Mouse (Mus musculus): ENCODE data around the gene Amigo1. TPM values are rescaled to one million over a fixed set of nuclear protein-coding genes. Genes with fewer than 3 reads are reported as not detected.

Gene Amigo1
- polyA plus RNA-seq (2015; fragmentation: Nextera tagmentation; extraction: Ambion mirVana) = 2.6 and 2.8 TPM in 2 replicates

DNA sequence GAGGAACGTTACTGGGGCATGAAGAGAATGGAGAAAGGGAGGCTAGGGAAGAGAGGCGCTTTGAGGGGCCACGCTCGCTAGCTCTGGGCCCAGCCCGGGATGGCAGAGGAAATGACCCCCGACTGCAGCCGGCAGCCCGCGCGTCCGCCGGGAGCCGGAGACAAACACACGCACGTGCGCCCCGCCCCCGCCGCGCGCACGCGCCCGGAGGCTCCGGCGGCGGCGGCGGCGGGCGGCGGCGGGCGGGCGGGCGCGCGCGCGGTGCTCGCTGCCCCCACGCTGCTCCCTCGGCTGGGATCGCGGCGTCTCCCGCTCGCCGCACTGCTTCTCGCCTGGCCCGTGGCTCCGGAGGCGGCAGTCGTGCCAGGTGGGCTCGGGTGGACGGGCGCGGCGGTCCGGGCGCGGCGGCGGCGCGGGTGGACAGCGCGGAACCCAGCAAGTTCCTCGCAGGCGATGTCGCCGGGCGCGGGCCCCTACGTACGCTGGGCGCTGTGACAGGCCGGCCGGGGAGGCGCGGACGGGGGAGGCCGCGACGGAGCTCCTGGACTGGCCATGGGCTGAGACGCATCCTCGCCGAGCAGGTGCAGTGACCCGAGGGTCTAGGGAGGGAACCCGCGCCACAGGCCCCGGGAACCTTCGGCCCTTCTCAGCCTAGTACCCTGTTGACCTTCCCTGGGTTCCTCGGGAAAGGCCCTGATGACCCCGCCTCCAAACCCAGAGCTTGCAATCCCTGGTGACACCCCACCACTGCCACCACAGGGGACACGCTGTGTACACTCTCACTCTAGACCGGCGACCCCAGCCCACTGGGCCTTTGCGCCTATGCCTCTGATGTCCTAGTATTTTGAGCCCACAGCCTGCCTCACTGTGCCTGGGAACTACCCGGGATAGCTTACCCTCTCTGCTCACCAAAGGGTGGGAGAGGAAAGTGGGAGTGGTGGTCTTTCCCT is at the start of gene Amigo1:
TSS of gene Amigo1 (plus strand) at position 238 of the 950 bp plus-strand sequence.
- Histone ChIP-seq H3K27ac (replicated peaks) (no peak within 1 kb of the TSS), H3K27me3 (replicated peaks) (peaks cover 45% of the 10 kb centered on the region), H3K4me1 (peaks cover 24% of the 10 kb centered on the region), H3K36me3 (no peaks in the 10 kb centered on the region), H3K9me3 (no peaks in the 10 kb centered on the region), H3K9ac (peak within 1 kb of the TSS; percentile 88), H3K4me3 (peak within 1 kb of the TSS; percentile 80), H3K4me2 (peak within 1 kb of the TSS; percentile 95)
- peak; percentile 38 for ATAC-seq (ENCODE audit: extremely low read depth, insufficient number of reproducible peaks, low FRiP score, low TSS enrichment)
- 2% methylated on average over 90 of the region's 100 CpGs for WGBS

DNA sequence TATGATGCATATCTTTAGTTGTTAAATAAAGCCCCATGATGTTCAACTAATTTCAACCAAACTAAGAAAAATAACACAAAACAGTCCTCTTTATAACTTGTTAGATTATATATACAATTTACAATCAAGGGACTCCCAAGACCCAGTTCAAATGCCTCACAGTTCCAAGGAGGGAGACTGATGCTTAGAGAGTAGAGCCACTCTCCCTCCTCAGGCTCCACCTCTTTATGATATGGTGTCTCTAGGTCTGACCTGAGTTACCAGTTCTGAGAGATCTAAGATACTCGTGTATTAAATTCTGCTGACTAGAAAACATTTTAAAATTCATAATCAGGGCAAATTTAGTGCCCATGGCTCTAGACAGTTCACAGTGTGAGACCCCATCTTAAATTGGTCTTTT is 47.0 kb upstream of the Amigo1 start:
- H3K27me3 ChIP-seq (replicated peaks) = no peaks in the 10 kb centered on the region
- no peak overlapping the region for H3K4me2 ChIP-seq
- H3K27ac ChIP-seq (replicated peaks) = no peak overlapping the region
- H3K4me1 ChIP-seq = peaks cover 22% of the 10 kb centered on the region
- WGBS = 74% methylated on average over 1 of the region's 1 CpGs
- no peak overlapping the region for H3K4me3 ChIP-seq
- no peaks in the 10 kb centered on the region for H3K9me3 ChIP-seq
- ATAC-seq (ENCODE audit: extremely low read depth, insufficient number of reproducible peaks, low FRiP score, low TSS enrichment) = no peak
- H3K9ac ChIP-seq = no peak overlapping the region
- peaks cover 29% of the 10 kb centered on the region for H3K36me3 ChIP-seq

GRCm38 (mm10) chr3:108140786-108141185 is 45.3 kb upstream of the Amigo1 start:
- Histone ChIP-seq H3K27ac (replicated peaks) (no peak overlapping the region), H3K4me3 (no peak overlapping the region), H3K4me2 (no peak overlapping the region), H3K36me3 (peaks cover 29% of the 10 kb centered on the region), H3K9me3 (no peaks in the 10 kb centered on the region), H3K27me3 (replicated peaks) (no peaks in the 10 kb centered on the region), H3K9ac (no peak overlapping the region), H3K4me1 (peaks cover 23% of the 10 kb centered on the region)
- no peak for ATAC-seq (ENCODE audit: extremely low read depth, insufficient number of reproducible peaks, low FRiP score, low TSS enrichment)
- WGBS = 81% methylated on average over 4 of the region's 4 CpGs

- peak within 1 kb of the TSS; percentile 94 for H3K9ac ChIP-seq
- peak within 1 kb of the TSS; percentile 70 for H3K4me2 ChIP-seq
- WGBS = under 1% methylated on average over 63 of the region's 63 CpGs
- H3K36me3 ChIP-seq = peaks cover 8% of the 10 kb centered on the region
- peak within 1 kb of the TSS; percentile 90 for H3K4me3 ChIP-seq
- peak within 1 kb of the TSS; percentile 95 for H3K27ac ChIP-seq (replicated peaks)
- H3K4me1 ChIP-seq = peaks cover 32% of the 10 kb centered on the region
- ATAC-seq (ENCODE audit: extremely low read depth, insufficient number of reproducible peaks, low FRiP score, low TSS enrichment) = peak; percentile 89
- no peaks in the 10 kb centered on the region for H3K27me3 ChIP-seq (replicated peaks)
- H3K9me3 ChIP-seq = no peaks in the 10 kb centered on the region
Observed at GRCm38 (mm10) chr3:108145534-108146445, 40.3 kb upstream of the Amigo1 start, which contains the start of gene Gnai3. Gene Gnai3, minus strand, starts transcription at chr3:108146146.

DNA sequence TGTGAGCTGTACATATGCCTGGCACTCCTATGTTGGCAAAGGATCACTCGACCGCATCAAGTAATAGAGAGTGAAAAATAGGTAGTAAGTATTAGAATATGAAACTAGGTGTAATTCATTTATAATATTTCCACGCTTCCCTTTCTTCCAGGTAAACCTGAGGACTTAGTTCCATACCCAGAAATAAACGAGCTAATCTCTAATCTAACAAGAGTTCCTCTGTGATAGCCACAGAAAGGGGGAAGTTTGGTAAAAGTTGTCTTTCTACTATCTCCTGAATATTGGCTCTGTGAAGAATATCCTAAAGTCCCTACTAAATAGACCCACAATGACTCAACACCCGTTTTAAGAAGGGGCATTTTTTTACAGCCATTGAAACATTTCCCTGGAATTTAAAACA is 39.5 kb upstream of the Amigo1 start:
- Histone ChIP-seq H3K4me3 (peak overlapping the region; percentile 90), H3K4me2 (peak overlapping the region; percentile 70), H3K27me3 (replicated peaks) (no peaks in the 10 kb centered on the region), H3K36me3 (peaks cover 6% of the 10 kb centered on the region), H3K9ac (peak overlapping the region; percentile 94), H3K4me1 (peaks cover 32% of the 10 kb centered on the region), H3K9me3 (no peaks in the 10 kb centered on the region), H3K27ac (replicated peaks) (peak overlapping the region; percentile 95)
- WGBS = 49% methylated on average over 5 of the region's 5 CpGs
- no peak for ATAC-seq (ENCODE audit: extremely low read depth, insufficient number of reproducible peaks, low FRiP score, low TSS enrichment)

GRCm38 (mm10) chr3:108147386-108148235 is 38.5 kb upstream of the Amigo1 start:
- ATAC-seq (ENCODE audit: extremely low read depth, insufficient number of reproducible peaks, low FRiP score, low TSS enrichment) = no peak
- H3K36me3 ChIP-seq = peaks cover 6% of the 10 kb centered on the region
- no peaks in the 10 kb centered on the region for H3K9me3 ChIP-seq
- H3K27ac ChIP-seq (replicated peaks) = peak overlapping the region; percentile 34; the same call in 1 of the 2 replicates
- 0 out of 2 replicates have a peak overlapping the region, but pooled peaks have one; percentile 70 for H3K4me2 ChIP-seq
- H3K9ac ChIP-seq = no peak overlapping the region
- H3K4me1 ChIP-seq = peaks cover 32% of the 10 kb centered on the region
- 56% methylated on average over 11 of the region's 11 CpGs for WGBS
- H3K4me3 ChIP-seq = no peak overlapping the region
- H3K27me3 ChIP-seq (replicated peaks) = no peaks in the 10 kb centered on the region

DNA sequence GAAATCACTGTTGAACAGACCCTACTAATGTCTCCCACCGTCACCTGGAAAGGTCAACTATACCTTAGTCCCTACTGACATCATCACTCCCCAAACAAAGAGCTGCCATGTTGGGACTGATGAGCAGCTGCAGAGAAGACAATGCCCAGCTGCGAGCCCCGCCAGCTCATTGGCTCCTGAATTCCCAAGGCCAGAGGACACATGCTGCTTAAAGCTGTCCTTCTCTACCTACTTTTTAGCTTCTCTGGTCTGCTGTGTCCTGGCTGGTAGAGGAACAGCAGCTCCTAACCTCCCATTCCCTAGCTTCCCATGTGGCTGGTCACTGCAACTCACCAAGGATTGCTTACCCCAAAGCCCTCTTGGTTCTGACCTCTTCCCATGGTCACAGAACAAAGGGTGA is 33.8 kb upstream of the Amigo1 start:
- peaks cover 8% of the 10 kb centered on the region for H3K4me1 ChIP-seq
- no peak for ATAC-seq (ENCODE audit: extremely low read depth, insufficient number of reproducible peaks, low FRiP score, low TSS enrichment)
- H3K9ac ChIP-seq = no peak overlapping the region
- H3K27ac ChIP-seq (replicated peaks) = no peak overlapping the region
- no peak overlapping the region for H3K4me3 ChIP-seq
- H3K36me3 ChIP-seq = no peaks in the 10 kb centered on the region
- H3K4me2 ChIP-seq = no peak overlapping the region
- H3K27me3 ChIP-seq (replicated peaks) = no peaks in the 10 kb centered on the region
- H3K9me3 ChIP-seq = no peaks in the 10 kb centered on the region
- 86% methylated on average over 3 of the region's 3 CpGs for WGBS

GRCm38 (mm10) chr3:108154656-108155055 is 31.5 kb upstream of the Amigo1 start, which contains the start of gene Gpr61:
Gene Gpr61, minus strand, starts transcription at chr3:108154882.
- Histone ChIP-seq H3K4me3 (no peak within 1 kb of the TSS), H3K4me1 (peaks cover 25% of the 10 kb centered on the region), H3K4me2 (no peak within 1 kb of the TSS), H3K9me3 (no peaks in the 10 kb centered on the region), H3K27me3 (replicated peaks) (no peaks in the 10 kb centered on the region), H3K27ac (replicated peaks) (no peak within 1 kb of the TSS), H3K9ac (peak within 1 kb of the TSS; percentile 10; the same call in 1 of the 2 replicates), H3K36me3 (no peaks in the 10 kb centered on the region)
- 25% methylated on average over 4 of the region's 4 CpGs for whole genome bisulfite sequencing
- no peak for ATAC-seq (ENCODE audit: extremely low read depth, insufficient number of reproducible peaks, low FRiP score, low TSS enrichment)

GRCm38 (mm10) chr3:108158383-108159037 is 27.6 kb upstream of the Amigo1 start:
- Histone ChIP-seq H3K27ac (replicated peaks) (peak overlapping the region; percentile 73), H3K9me3 (no peaks in the 10 kb centered on the region), H3K4me1 (peaks cover 27% of the 10 kb centered on the region), H3K36me3 (no peaks in the 10 kb centered on the region), H3K4me3 (0 out of 2 replicates have a peak overlapping the region, but pooled peaks have one; percentile 9), H3K9ac (peak overlapping the region; percentile 71), H3K4me2 (peak overlapping the region; percentile 52), H3K27me3 (replicated peaks) (no peaks in the 10 kb centered on the region; the same call in 1 of the 2 replicates)
- ATAC-seq (ENCODE audit: extremely low read depth, insufficient number of reproducible peaks, low FRiP score, low TSS enrichment) = peak; percentile 39; the same call in 1 of the 2 replicates
- 33% methylated on average over 9 of the region's 9 CpGs for WGBS

- 58% methylated on average over 5 of the region's 5 CpGs for WGBS
- Histone ChIP-seq H3K27ac (replicated peaks) (no peak overlapping the region), H3K9me3 (no peaks in the 10 kb centered on the region), H3K4me3 (no peak overlapping the region), H3K4me2 (no peak overlapping the region), H3K9ac (no peak overlapping the region), H3K4me1 (peaks cover 10% of the 10 kb centered on the region), H3K36me3 (no peaks in the 10 kb centered on the region), H3K27me3 (replicated peaks) (peaks cover 10% of the 10 kb centered on the region)
- no peak for ATAC-seq (ENCODE audit: extremely low read depth, insufficient number of reproducible peaks, low FRiP score, low TSS enrichment)
Observed at GRCm38 (mm10) chr3:108164091-108164490, 22.0 kb upstream of the Amigo1 start.
